Mouse (Mus musculus) testis, adult 10 weeks (tissue): ENCODE results near the gene Rpusd2. TPM values are rescaled to one million over a fixed set of nuclear protein-coding genes. Genes with fewer than 3 reads are reported as not detected.

ENCODE experiments used
- polyA plus RNA-seq: library from polyadenylated mRNA; stranded (reverse); fragments of 350-450 nt; fragmentation: Illumina TruSeq; extraction: RNeasy Lipid Tissue Mini Kit (QIAGEN cat#74804); gene quantifications from one replicate; pipeline ENCODE4 v1.2.3, GENCODE M21; 2014; ENCODE audit warnings: low read depth, low replicate concordance

The Rpusd2 gene
- 1.6 TPM for polyA plus RNA-seq

DNA sequence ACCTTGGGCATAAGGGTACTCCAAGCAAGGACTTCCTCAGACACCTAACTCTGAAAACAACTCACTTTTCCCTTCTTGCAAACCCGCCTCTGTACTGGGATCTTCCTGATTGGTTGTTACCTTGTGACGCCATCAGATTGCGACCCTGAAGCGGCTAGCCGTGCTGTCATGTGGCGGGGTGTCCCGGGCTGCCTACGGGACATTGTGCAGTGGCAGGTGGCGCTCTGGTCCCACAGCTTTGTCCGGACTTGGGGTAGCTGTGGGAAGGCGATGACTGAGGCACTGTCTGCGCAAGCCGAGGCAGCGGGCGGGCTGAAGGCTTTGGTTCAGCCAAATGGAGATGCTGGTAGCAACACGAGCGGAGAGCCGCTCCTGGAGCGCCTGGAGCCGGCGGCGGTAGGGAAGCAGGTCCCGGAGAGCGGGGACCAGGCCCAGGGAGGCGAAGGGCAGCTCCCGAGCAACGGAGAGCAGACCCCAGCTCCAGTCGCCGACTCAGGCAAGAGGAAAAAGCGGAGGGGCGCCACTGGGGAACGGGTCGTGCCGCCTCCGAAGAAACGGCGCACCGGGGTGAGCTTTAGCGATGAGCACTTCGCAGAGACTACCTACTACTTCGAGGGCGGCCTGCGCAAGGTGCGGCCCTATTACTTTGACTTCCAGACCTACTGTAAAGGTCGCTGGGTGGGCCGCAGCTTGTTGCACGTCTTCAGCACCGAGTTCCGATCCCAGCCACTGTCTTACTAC, at the start of gene Rpusd2:
Gene Rpusd2, plus strand, starts transcription at position 135 of the 741 bp plus-strand sequence.

DNA sequence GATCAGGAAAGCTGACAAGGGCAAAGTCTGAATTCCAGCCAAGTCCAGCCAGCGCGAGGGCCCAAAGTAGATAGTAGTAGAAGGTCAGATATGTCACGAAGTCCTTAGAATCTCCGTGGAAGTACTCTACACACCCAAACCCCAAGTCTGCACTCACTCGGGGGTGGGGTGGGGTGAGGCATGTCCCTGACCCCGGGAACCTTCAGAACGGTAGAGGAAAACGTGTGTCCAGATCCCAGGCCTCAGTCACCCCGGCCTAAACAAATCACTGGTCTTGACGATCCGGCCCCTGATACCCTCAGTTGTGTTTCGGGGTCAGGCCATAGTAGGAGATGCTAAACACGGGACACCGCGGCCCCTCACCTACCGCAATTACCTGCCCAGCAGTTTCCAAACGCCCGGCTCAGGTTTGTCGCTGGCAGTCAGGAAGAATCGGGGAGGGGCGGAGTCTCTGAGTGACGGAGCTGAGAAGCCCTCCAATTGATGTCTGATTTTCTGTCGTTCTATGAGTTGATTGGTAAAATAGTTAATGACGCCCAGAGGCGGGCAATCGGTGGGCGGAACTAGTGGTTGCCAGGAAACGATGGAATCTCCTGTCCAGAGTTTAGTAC, 5.5 kb upstream of the Rpusd2 start, which contains the start of gene Ccdc32:
Gene Ccdc32, minus strand, starts transcription at position 453 of the 611 bp plus-strand sequence.

DNA sequence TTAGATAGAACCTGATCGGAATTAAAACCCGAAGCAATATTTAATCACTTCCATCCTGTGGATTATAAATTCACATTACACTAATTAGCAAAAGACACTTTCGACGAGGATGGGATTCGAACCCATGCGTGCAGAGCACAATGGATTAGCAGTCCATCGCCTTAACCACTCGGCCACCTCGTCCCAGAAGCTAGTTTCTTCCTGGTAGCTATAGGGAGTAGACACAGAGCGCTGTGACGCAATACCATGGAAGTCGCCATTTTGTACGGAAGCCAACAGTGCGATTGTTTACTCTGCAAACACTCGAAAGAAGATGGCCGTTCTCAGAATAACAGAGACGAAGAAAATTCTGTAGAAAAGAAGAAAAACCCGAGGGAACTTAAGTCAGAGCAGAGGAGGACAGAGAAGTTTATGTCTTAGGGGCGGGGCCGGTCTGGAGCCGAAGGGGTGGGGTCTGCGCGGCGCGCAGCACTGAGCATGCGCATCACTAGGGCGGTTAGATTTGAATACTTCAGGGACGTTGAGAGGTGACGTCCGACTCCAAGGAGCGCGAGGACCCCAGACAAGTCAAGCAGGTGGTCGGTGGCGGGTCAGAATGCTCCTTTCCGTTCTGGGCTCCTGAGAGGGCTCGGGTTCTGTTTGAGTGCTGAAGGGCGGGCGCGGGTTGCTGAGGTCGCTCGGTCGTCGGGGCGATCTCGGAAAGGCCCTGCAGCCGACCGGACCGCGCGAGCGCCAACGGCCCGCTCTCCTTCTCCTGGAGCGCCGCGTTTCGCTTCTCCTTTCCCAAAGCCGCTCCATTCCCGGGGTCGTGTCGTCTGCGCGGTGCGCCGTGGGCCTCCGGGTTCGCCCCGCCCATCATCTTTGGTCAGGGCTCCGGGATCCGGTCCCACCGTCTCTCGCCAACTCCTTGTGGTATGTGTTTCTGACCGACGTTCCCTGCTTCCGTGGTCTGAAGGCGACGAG, 12.3 kb downstream of the Rpusd2 start, which contains the start of gene Knl1:
Gene Knl1, plus strand, starts transcription at position 471 of the 963 bp plus-strand sequence.

Other genes starting within 250 kb of the Rpusd2 start
- gene Knstrn, start 220.8 kb upstream of the Rpusd2 start, polyA plus RNA-seq = 186 TPM
- 17.3 TPM for gene Ivd, start 172.8 kb upstream of the Rpusd2 start, polyA plus RNA-seq
- 3.1 TPM for gene Bahd1, start 134.4 kb upstream of the Rpusd2 start, polyA plus RNA-seq
- gene Chst14, start 108.3 kb upstream of the Rpusd2 start, polyA plus RNA-seq = 0.49 TPM
- gene Ccdc32, start 5.4 kb upstream of the Rpusd2 start, polyA plus RNA-seq = 3.9 TPM
- 43.1 TPM for gene Knl1, start 12.3 kb downstream of the Rpusd2 start, polyA plus RNA-seq
- gene Rad51, start 78.0 kb downstream of the Rpusd2 start, polyA plus RNA-seq = 14.1 TPM
- gene Rmdn3, start 122.2 kb downstream of the Rpusd2 start, polyA plus RNA-seq = 14.5 TPM
- gene Gchfr, start 133.0 kb downstream of the Rpusd2 start, polyA plus RNA-seq = not detected
- gene Gm14137, start 139.7 kb downstream of the Rpusd2 start, polyA plus RNA-seq = 2.0 TPM
- gene Zfyve19, start 173.8 kb downstream of the Rpusd2 start, polyA plus RNA-seq = 7.9 TPM
- 1.3 TPM for gene Dnajc17, start 174.0 kb downstream of the Rpusd2 start, polyA plus RNA-seq
- gene Ppp1r14d, start 195.1 kb downstream of the Rpusd2 start, polyA plus RNA-seq = not detected
- 1.6 TPM for gene Spint1, start 202.6 kb downstream of the Rpusd2 start, polyA plus RNA-seq
- gene Rhov, start 236.5 kb downstream of the Rpusd2 start, polyA plus RNA-seq = 0.31 TPM